Mouse (Mus musculus): Measurements from ENCODE around the gene Adssl1.

The Adssl1 gene

GRCm38 (mm10) chr12:112592985-112593734, 26.7 kb upstream of the Adssl1 start:
- DNase-seq (ENCODE audit: low read depth, low spot score): no peak

- no peak for DNase-seq (ENCODE audit: low read depth, low spot score)
Observed at GRCm38 (mm10) chr12:112593951-112594915, 25.6 kb upstream of the Adssl1 start.

GRCm38 (mm10) chr12:112594989-112595388, 24.9 kb upstream of the Adssl1 start:
- no peak for DNase-seq (ENCODE audit: low read depth, low spot score)

GRCm38 (mm10) chr12:112595626-112596025, 24.2 kb upstream of the Adssl1 start:
- DNase-seq (ENCODE audit: low read depth, low spot score): no peak

- DNase-seq (ENCODE audit: low read depth, low spot score): no peak
Observed at GRCm38 (mm10) chr12:112596454-112596853, 23.4 kb upstream of the Adssl1 start.

GRCm38 (mm10) chr12:112596891-112597500, 22.8 kb upstream of the Adssl1 start:
- no peak for DNase-seq (ENCODE audit: low read depth, low spot score)

- no peak for DNase-seq (ENCODE audit: low read depth, low spot score)
Observed at GRCm38 (mm10) chr12:112597618-112598017, 22.2 kb upstream of the Adssl1 start.

- peak; percentile 46 for DNase-seq (ENCODE audit: low read depth, low spot score)
Observed at GRCm38 (mm10) chr12:112599198-112599597, 20.6 kb upstream of the Adssl1 start.

GRCm38 (mm10) chr12:112599942-112600611, 19.8 kb upstream of the Adssl1 start:
- DNase-seq (ENCODE audit: low read depth, low spot score): peak; percentile 60

GRCm38 (mm10) chr12:112604022-112604421, 15.8 kb upstream of the Adssl1 start:
- DNase-seq (ENCODE audit: low read depth, low spot score): no peak

- DNase-seq (ENCODE audit: low read depth, low spot score): peak; percentile 74
Observed at GRCm38 (mm10) chr12:112604709-112605649, 14.9 kb upstream of the Adssl1 start.

GRCm38 (mm10) chr12:112605766-112606165, 14.1 kb upstream of the Adssl1 start:
- peak; percentile 76 for DNase-seq (ENCODE audit: low read depth, low spot score)

GRCm38 (mm10) chr12:112606998-112607397, 12.8 kb upstream of the Adssl1 start:
- DNase-seq (ENCODE audit: low read depth, low spot score): no peak

- DNase-seq (ENCODE audit: low read depth, low spot score): no peak
Observed at GRCm38 (mm10) chr12:112609031-112609430, 10.8 kb upstream of the Adssl1 start.

GRCm38 (mm10) chr12:112616668-112617067, 3.2 kb upstream of the Adssl1 start:
- no peak for DNase-seq (ENCODE audit: low read depth, low spot score)

- DNase-seq (ENCODE audit: low read depth, low spot score): no peak
Observed at GRCm38 (mm10) chr12:112617184-112617583, 2.7 kb upstream of the Adssl1 start.

- peak; percentile 89 for DNase-seq (ENCODE audit: low read depth, low spot score)
Observed at GRCm38 (mm10) chr12:112617898-112618380, 1.9 kb upstream of the Adssl1 start.

GRCm38 (mm10) chr12:112618981-112619685, 712 bp upstream of the Adssl1 start:
- DNase-seq (ENCODE audit: low read depth, low spot score): no peak

GRCm38 (mm10) chr12:112620354-112621061, 663 bp downstream of the Adssl1 start:
- no peak for DNase-seq (ENCODE audit: low read depth, low spot score)
